Mouse (Mus musculus) forebrain, embryonic 10.5 days (tissue): Measurements from ENCODE around the gene Ifnz. TPM values are rescaled to one million over a fixed set of nuclear protein-coding genes. Genes with fewer than 3 reads are reported as not detected.
A peak's percentile ranks its signal among the peaks of the same experiment; 100 is the strongest.
"Not testable (repeated sequence)": the region's sequence is repeated elsewhere in the genome, so short reads cannot be mapped to it uniquely, and the experiment has no call there.

Experiments used
- DNase-seq: peaks from one replicate; pipeline ENCODE4 v3.0.0-alpha.2; 2017; ENCODE audit warnings: low spot score; ENCODE audit errors: extremely low spot score
- H3K27ac ChIP-seq: fragments of 300-500 bp; sonication (generic); 2 replicates; pipeline ENCODE4 v1.5.1; 2016; ENCODE audit warnings: mild to moderate bottlenecking
- H3K27me3 ChIP-seq: fragments of 300-500 bp; sonication (generic); 2 replicates; pipeline ENCODE4 v1.6.1; 2016; ENCODE audit warnings: mild to moderate bottlenecking; ENCODE audit not compliant: poor library complexity, severe bottlenecking
- H3K36me3 ChIP-seq: fragments of 300-500 bp; sonication (generic); replicated peaks from 2 replicates; pipeline ENCODE4 v1.6.1; 2016; ENCODE audit warnings: mild to moderate bottlenecking, moderate library complexity
- H3K4me1 ChIP-seq: fragments of 300-500 bp; sonication (generic); 2 replicates; pipeline ENCODE4 v1.6.1; 2016
- H3K4me3 ChIP-seq: fragments of 300-500 bp; sonication (generic); 2 replicates; pipeline ENCODE4 v1.5.1; 2016; ENCODE audit warnings: mild to moderate bottlenecking, moderate library complexity
- H3K9me3 ChIP-seq: fragments of 300-500 bp; sonication (generic); 2 replicates; pipeline ENCODE4 v1.6.1; 2016; ENCODE audit warnings: mild to moderate bottlenecking, moderate library complexity
- WGBS: fragments of 180-500 bp; shearing (Covaris S2); methylation state at CpG from one replicate; pipeline ENCODE4 v1.1.7; 2016; 5-methylcytosine and 5-hydroxymethylcytosine counted together
- polyA plus RNA-seq: library from polyadenylated mRNA; unstranded; fragments of >200 nt; fragmentation: Nextera tagmentation; extraction: Ambion mirVana; gene quantifications from 2 replicates; pipeline ENCODE4 v1.2.1, GENCODE M21; 2016

Gene Ifnz
- polyA plus RNA-seq, 1 experiment from 2014 or later = not detected

DNA sequence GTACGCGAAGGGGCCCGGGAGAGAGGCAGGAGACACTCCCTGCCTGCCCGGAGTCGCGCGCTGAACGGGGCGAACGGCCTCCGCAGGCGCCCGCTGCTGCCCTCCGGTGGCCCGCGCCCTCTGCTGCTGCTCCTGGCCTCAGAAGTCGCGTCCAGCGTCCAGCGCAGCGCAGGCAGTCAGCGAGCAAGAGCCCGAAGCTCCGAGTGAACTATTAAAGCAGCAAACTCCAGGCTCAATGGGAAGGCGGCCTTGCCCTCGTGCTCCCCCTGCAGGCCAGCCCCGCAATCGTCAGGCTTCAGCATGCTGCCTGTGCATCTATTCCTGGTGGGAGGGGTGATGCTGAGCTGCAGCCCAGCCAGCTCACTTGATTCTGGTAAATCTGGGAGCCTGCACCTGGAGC lies 15.2 kb downstream of the Ifnz start, which contains the start of gene Gm13279:
TSS of gene Gm13279 (plus strand) at position 301 of the 400 bp plus-strand sequence.
- H3K27ac ChIP-seq, H3K4me1 ChIP-seq, DNase-seq, H3K9me3 ChIP-seq, H3K27me3 ChIP-seq, H3K4me3 ChIP-seq, H3K36me3 ChIP-seq: not testable (repeated sequence)
- WGBS = no CpG with 5 or more reads among the region's 28 CpGs

DNA sequence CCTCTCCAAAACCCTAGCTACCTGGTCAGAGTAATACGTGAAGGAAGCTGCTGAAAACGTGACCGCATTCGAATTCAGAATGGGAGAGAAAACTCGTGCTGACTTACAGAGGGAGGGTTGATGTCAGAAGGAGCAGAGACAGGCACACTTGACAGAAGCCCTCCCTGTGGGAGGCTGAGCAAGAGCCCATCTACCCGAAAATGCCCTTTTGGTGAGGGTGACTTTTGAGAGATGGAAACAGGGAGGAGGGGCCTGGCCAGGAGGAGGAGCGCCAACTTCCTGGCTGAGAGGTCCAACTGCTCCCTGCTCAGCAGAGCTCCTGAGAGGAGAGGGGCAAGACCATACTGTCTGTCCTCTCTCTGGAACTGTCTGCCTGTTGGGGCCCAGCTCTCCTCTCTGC lies 17.4 kb downstream of the Ifnz start, which contains the start of gene Gm13285:
TSS of gene Gm13285 (plus strand) at position 301 of the 400 bp plus-strand sequence.
- not testable (repeated sequence) for H3K4me1 ChIP-seq, H3K27ac ChIP-seq, H3K4me3 ChIP-seq, DNase-seq, H3K27me3 ChIP-seq, H3K36me3 ChIP-seq, H3K9me3 ChIP-seq
- 14% methylated on average over 6 of the region's 7 CpGs for WGBS

DNA sequence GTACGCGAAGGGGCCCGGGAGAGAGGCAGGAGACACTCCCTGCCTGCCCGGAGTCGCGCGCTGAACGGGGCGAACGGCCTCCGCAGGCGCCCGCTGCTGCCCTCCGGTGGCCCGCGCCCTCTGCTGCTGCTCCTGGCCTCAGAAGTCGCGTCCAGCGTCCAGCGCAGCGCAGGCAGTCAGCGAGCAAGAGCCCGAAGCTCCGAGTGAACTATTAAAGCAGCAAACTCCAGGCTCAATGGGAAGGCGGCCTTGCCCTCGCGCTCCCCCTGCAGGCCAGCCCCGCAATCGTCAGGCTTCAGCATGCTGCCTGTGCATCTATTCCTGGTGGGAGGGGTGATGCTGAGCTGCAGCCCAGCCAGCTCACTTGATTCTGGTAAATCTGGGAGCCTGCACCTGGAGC lies 21.0 kb downstream of the Ifnz start, which contains the start of gene Gm13287:
TSS of gene Gm13287 (plus strand) at position 301 of the 400 bp plus-strand sequence.
- H3K9me3 ChIP-seq, H3K4me1 ChIP-seq, H3K27ac ChIP-seq, DNase-seq, H3K4me3 ChIP-seq, H3K36me3 ChIP-seq: not testable (repeated sequence)
- no CpG with 5 or more reads among the region's 29 CpGs for WGBS
- H3K27me3 ChIP-seq = peaks cover 17% of the 10 kb centered on the region

DNA sequence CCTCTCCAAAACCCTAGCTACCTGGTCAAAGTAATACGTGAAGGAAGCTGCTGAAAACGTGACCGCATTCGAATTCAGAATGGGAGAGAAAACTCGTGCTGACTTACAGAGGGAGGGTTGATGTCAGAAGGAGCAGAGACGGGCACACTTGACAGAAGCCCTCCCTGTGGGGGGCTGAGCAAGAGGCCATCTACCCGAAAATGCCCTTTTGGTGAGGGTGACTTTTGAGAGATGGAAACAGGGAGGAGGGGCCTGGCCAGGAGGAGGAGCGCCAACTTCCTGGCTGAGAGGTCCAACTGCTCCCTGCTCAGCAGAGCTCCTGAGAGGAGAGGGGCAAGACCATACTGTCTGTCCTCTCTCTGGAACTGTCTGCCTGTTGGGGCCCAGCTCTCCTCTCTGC lies 23.3 kb downstream of the Ifnz start, which contains the start of gene Gm13288:
TSS of gene Gm13288 (plus strand) at position 301 of the 400 bp plus-strand sequence.
- not testable (repeated sequence) for DNase-seq, H3K27ac ChIP-seq, H3K36me3 ChIP-seq, H3K4me1 ChIP-seq, H3K9me3 ChIP-seq
- no CpG with 5 or more reads among the region's 8 CpGs for WGBS
- H3K27me3 ChIP-seq = peaks cover 18% of the 10 kb centered on the region
- peak within 1 kb of the TSS; percentile 34; the same call in 1 of the 2 replicates for H3K4me3 ChIP-seq

DNA sequence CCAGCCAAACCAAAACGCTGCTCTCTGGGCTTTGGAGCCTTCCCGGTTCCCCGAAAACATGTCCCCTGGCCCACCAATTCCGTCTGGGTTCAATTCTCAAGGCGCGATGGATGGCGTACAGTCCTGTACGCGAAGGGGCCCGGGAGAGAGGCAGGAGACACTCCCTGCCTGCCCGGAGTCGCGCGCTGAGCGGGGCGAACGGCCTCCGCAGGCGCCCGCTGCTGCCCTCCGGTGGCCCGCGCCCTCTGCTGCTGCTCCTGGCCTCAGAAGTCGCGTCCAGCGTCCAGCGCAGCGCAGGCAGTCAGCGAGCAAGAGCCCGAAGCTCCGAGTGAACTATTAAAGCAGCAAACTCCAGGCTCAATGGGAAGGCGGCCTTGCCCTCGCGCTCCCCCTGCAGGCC lies 23.8 kb downstream of the Ifnz start:
- not testable (repeated sequence) for DNase-seq, H3K9me3 ChIP-seq, H3K36me3 ChIP-seq, H3K27ac ChIP-seq, H3K4me1 ChIP-seq
- Histone ChIP-seq H3K4me3 (peak overlapping the region; percentile 34; the same call in 1 of the 2 replicates), H3K27me3 (peaks cover 18% of the 10 kb centered on the region)
- WGBS = 0% methylated on average over 15 of the region's 34 CpGs

DNA sequence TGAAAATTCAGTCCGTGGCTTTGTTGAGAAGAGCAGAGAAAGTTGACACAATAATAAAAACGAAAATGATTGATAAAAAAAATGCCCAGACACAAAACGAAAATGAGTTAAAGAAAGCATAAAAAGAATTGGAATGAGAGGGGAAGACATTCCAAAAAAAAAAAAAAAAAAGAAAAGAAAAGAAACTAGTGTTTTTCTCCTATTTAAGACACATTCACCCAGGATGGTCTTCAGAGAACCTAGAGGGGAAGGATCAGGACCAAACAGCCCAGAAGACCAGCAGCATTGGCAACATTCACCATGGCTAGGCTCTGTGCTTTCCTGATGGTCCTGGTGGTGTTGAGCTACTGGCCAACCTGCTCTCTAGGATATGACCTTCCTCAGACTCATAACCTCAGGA lies 34.0 kb downstream of the Ifnz start, which contains the start of gene Ifna7:
TSS of gene Ifna7 (plus strand) at position 301 of the 400 bp plus-strand sequence.
- H3K36me3 ChIP-seq = no peaks in the 10 kb centered on the region
- WGBS = 70% methylated on average over 3 of the region's 3 CpGs
- H3K9me3 ChIP-seq = no peaks in the 10 kb centered on the region
- no peaks in the 10 kb centered on the region for H3K27me3 ChIP-seq
- no peak within 1 kb of the TSS for H3K27ac ChIP-seq
- no peak for DNase-seq
- no peaks in the 10 kb centered on the region for H3K4me1 ChIP-seq
- H3K4me3 ChIP-seq = no peak within 1 kb of the TSS

DNA sequence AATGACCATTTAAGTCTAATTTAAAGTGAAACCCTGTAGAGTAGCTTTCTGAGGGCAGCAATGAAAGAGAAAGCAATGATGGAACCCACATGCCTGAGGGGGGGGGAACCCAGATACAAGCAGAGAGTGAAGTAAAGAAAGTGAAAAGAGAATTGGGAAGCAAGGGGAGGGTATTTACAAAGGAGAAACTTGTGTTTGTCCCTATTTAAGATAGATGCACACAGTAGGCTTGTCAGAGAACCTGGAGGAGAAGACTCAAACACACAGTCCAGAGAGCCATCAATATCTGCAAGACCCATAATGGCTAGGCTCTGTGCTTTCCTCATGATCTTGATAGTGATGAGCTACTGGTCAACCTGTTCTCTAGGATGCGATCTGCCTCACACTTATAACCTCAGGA lies 37.7 kb downstream of the Ifnz start, which contains the start of gene Ifna11:
TSS of gene Ifna11 (plus strand) at position 301 of the 400 bp plus-strand sequence.
- H3K27ac ChIP-seq = no peak within 1 kb of the TSS
- no peak within 1 kb of the TSS for H3K4me3 ChIP-seq
- no peaks in the 10 kb centered on the region for H3K9me3 ChIP-seq
- H3K4me1 ChIP-seq = no peaks in the 10 kb centered on the region
- no peaks in the 10 kb centered on the region for H3K36me3 ChIP-seq
- H3K27me3 ChIP-seq = no peaks in the 10 kb centered on the region
- no peak for DNase-seq
- WGBS = 85% methylated on average over 1 of the region's 1 CpGs

DNA sequence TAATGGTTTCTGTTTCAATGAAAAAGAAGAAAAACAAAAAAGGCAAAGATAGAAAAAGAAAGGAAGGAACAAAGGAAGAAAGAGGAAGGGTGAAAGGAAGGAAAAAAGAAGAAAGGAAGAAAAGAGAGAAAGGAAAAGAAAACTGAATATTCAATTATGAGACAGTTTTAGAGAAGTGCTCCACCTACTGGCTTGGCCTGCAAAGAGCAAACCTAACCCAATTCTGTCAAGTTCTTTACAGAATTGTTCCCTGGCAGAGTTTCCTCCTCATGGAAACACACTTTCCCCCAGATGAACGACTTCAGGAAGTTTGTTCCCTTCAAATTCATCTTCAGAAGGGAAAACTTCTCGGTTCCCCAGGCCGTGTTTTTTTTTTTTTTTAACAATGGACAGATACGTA lies 41.1 kb downstream of the Ifnz start:
- WGBS = 30% methylated on average over 4 of the region's 4 CpGs
- Histone ChIP-seq H3K36me3 (no peaks in the 10 kb centered on the region), H3K27me3 (no peaks in the 10 kb centered on the region), H3K9me3 (no peaks in the 10 kb centered on the region), H3K27ac (no peak overlapping the region), H3K4me1 (no peaks in the 10 kb centered on the region), H3K4me3 (no peak overlapping the region)
- no peak for DNase-seq

DNA sequence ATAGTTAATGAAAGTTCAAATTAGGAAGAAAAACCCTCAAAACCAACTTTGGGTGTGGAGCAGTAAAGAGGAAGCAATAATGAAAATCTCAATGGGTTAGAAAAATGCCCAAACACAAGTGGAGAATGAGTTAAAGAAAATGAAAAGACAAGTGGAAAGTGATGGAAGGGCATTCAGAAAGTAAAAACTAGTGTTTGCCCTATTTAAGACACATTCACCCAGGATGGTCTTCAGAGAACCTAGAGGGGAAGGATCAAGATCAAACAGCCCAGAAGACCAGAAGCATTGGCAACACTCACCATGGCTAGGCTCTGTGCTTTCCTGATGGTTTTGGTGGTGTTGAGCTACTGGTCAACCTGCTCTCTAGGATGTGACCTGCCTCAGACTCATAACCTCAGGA lies 45.2 kb downstream of the Ifnz start, which contains the start of gene Ifna6:
TSS of gene Ifna6 (plus strand) at position 301 of the 400 bp plus-strand sequence.
- not testable (repeated sequence) for DNase-seq, H3K9me3 ChIP-seq

DNA sequence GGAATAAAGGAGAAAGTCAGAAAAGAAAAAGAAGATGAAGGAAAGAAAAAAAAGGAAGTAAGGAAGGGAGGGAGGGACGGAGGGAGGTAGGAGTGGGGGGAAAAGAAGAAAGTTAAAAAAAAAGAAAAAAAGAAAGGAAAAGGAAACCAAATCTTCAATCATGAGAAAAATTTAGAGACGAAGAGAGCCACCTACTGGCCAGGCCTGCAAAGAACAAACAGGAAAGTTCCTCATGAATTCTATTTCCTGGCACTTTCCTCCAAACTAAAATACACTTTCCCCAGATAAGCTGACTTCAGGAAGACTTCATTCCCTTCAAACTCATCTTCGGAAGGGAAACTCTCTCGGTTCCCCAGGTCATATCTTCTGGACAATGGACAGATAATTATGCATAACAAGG lies 48.6 kb downstream of the Ifnz start:
- Histone ChIP-seq H3K27ac (no peak overlapping the region), H3K36me3 (no peaks in the 10 kb centered on the region), H3K4me1 (no peaks in the 10 kb centered on the region), H3K27me3 (no peaks in the 10 kb centered on the region), H3K9me3 (no peaks in the 10 kb centered on the region), H3K4me3 (no peak overlapping the region)
- DNase-seq = no peak
- WGBS = 30% methylated on average over 4 of the region's 4 CpGs

More for the DNA sequence above, 45.2 kb downstream of the Ifnz start, which contains the start of gene Ifna6:
- not testable (repeated sequence) for H3K36me3 ChIP-seq, H3K4me1 ChIP-seq, H3K27ac ChIP-seq, H3K27me3 ChIP-seq, H3K4me3 ChIP-seq

Other genes with a start within 250 kb of the Ifnz start
- not detected in 2 replicates for gene Ifna15, start 223.9 kb upstream of the Ifnz start, polyA plus RNA-seq
- gene Ifna14, start 210.3 kb upstream of the Ifnz start, polyA plus RNA-seq = not detected in 2 replicates
- not detected in 2 replicates for gene Ifna9, start 189.7 kb upstream of the Ifnz start, polyA plus RNA-seq
- not detected in 2 replicates for gene Ifna12, start 178.8 kb upstream of the Ifnz start, polyA plus RNA-seq
- gene C87499, start 147.7 kb upstream of the Ifnz start, polyA plus RNA-seq = not detected in 2 replicates
- not detected in 2 replicates for gene Ifna13, start 137.7 kb upstream of the Ifnz start, polyA plus RNA-seq
- not detected in 2 replicates for gene Ifna16, start 105.2 kb upstream of the Ifnz start, polyA plus RNA-seq
- gene Ifna2, start 98.2 kb upstream of the Ifnz start, polyA plus RNA-seq = not detected in 2 replicates
- gene Ifnab, start 90.8 kb upstream of the Ifnz start, polyA plus RNA-seq = not detected in 2 replicates
- gene Gm26566, start 60.3 kb upstream of the Ifnz start, polyA plus RNA-seq = 0.84 and 1.1 TPM in 2 replicates
- 98.4 and 103 TPM in 2 replicates for gene Klhl9, start 59.7 kb upstream of the Ifnz start, polyA plus RNA-seq
- not detected in 2 replicates for gene Gm13271, start 27.3 kb upstream of the Ifnz start, polyA plus RNA-seq
- gene Gm13283, start 22.0 kb upstream of the Ifnz start, polyA plus RNA-seq = 0.35 and 0.49 TPM in 2 replicates
- gene Gm13290, start 8.3 kb upstream of the Ifnz start, polyA plus RNA-seq = 0.76 TPM in 1 of 2 replicates, not detected in the other
- gene Gm13289, start 5.2 kb upstream of the Ifnz start, polyA plus RNA-seq = not detected in 2 replicates
- not detected in 2 replicates for gene Gm13272, start 2.3 kb upstream of the Ifnz start, polyA plus RNA-seq
- not detected in 2 replicates for gene Gm13276, start 3.6 kb downstream of the Ifnz start, polyA plus RNA-seq
- gene Gm13277, start 6.5 kb downstream of the Ifnz start, polyA plus RNA-seq = not detected in 2 replicates
- gene Gm13278, start 9.4 kb downstream of the Ifnz start, polyA plus RNA-seq = not detected in 2 replicates
- not detected in 2 replicates for gene Gm13275, start 12.4 kb downstream of the Ifnz start, polyA plus RNA-seq
- gene Gm13279, start 15.3 kb downstream of the Ifnz start, polyA plus RNA-seq = not detected in 2 replicates
- 0.85 TPM in 1 of 2 replicates, not detected in the other for gene Gm13285, start 17.5 kb downstream of the Ifnz start, polyA plus RNA-seq
- not detected in 2 replicates for gene Gm13287, start 21.1 kb downstream of the Ifnz start, polyA plus RNA-seq
- 0.07 and 0.09 TPM in 2 replicates for gene Gm13288, start 23.4 kb downstream of the Ifnz start, polyA plus RNA-seq
- not detected in 2 replicates for gene Ifna7, start 34.1 kb downstream of the Ifnz start, polyA plus RNA-seq
- gene Ifna11, start 37.8 kb downstream of the Ifnz start, polyA plus RNA-seq = not detected in 2 replicates
- not detected in 2 replicates for gene Ifna6, start 45.3 kb downstream of the Ifnz start, polyA plus RNA-seq
- not detected in 2 replicates for gene Ifna5, start 53.4 kb downstream of the Ifnz start, polyA plus RNA-seq
- not detected in 2 replicates for gene Ifna4, start 59.7 kb downstream of the Ifnz start, polyA plus RNA-seq
- gene Ifna1, start 68.0 kb downstream of the Ifnz start, polyA plus RNA-seq = not detected in 2 replicates
- gene Ifne, start 98.1 kb downstream of the Ifnz start, polyA plus RNA-seq = not detected in 2 replicates